Mouse (Mus musculus) hindbrain, embryonic 11.5 days (tissue): ENCODE measurements around the gene Agpat4. TPM values are rescaled to one million over a fixed set of nuclear protein-coding genes. Genes with fewer than 3 reads are reported as not detected.
A peak's percentile ranks its signal among the peaks of the same experiment; 100 is the strongest.

Experiments used
- ATAC-seq: fragments of 200-750 bp; cut with Nextera tagmentation; 2 replicates; pipeline ENCODE4 v1.8.0; 2017; ENCODE audit warnings: mild to moderate bottlenecking, moderate TSS enrichment, moderate library complexity; ENCODE audit not compliant: low FRiP score
- DNase-seq: peaks from one replicate; pipeline ENCODE4 v3.0.0-alpha.2; 2015; ENCODE audit warnings: low spot score
- H3K27ac ChIP-seq: fragments of 300-500 bp; sonication (generic); 2 replicates; pipeline ENCODE4 v1.5.1; 2014; ENCODE audit warnings: mild to moderate bottlenecking, low read depth, low read length
- H3K27me3 ChIP-seq: fragments of 300-500 bp; sonication (generic); 2 replicates; pipeline ENCODE4 v1.6.1; 2014; ENCODE audit warnings: mild to moderate bottlenecking, low read length, moderate library complexity, mixed read lengths; ENCODE audit not compliant: control insufficient read depth, insufficient read depth
- H3K36me3 ChIP-seq: fragments of 300-500 bp; sonication (generic); 2 replicates; pipeline ENCODE4 v1.6.1; 2014; ENCODE audit warnings: mild to moderate bottlenecking, low read length, moderate library complexity, mixed read lengths; ENCODE audit not compliant: control insufficient read depth, insufficient read depth
- H3K4me1 ChIP-seq: fragments of 300-500 bp; sonication (generic); replicated peaks from 2 replicates; pipeline ENCODE4 v1.6.1; 2014; ENCODE audit warnings: low read length, mixed read lengths; ENCODE audit not compliant: control insufficient read depth, insufficient read depth
- H3K4me2 ChIP-seq: fragments of 300-500 bp; sonication (generic); replicated peaks from 2 replicates; pipeline ENCODE4 v1.6.1; 2014; ENCODE audit warnings: mild to moderate bottlenecking, low read depth, low read length
- H3K4me3 ChIP-seq: fragments of 300-500 bp; sonication (generic); 2 replicates; pipeline ENCODE4 v1.5.1; 2014; ENCODE audit warnings: low read depth, low read length
- H3K9ac ChIP-seq: fragments of 300-500 bp; sonication (generic); 2 replicates; pipeline ENCODE4 v1.6.1; 2014; ENCODE audit warnings: low read depth, low read length
- H3K9me3 ChIP-seq: fragments of 300-500 bp; sonication (generic); 2 replicates; pipeline ENCODE4 v1.6.1; 2016; ENCODE audit warnings: low read length; ENCODE audit not compliant: control insufficient read depth
- WGBS: fragments of 180-500 bp; shearing (Covaris S2); extraction: QIAGEN DNeasy Blood & Tissue Kit; methylation state at CpG from one replicate; pipeline ENCODE4 v1.1.7; 2014; 5-methylcytosine and 5-hydroxymethylcytosine counted together
- polyA plus RNA-seq: library from polyadenylated mRNA; unstranded; fragments of >200 nt; fragmentation: Nextera tagmentation; extraction: Ambion mirVana; gene quantifications from 2 replicates; pipeline ENCODE4 v1.2.1, GENCODE M21; 2014

Agpat4 gene
- polyA plus RNA-seq, 1 experiment from 2014 or later: 28.5 TPM

DNA sequence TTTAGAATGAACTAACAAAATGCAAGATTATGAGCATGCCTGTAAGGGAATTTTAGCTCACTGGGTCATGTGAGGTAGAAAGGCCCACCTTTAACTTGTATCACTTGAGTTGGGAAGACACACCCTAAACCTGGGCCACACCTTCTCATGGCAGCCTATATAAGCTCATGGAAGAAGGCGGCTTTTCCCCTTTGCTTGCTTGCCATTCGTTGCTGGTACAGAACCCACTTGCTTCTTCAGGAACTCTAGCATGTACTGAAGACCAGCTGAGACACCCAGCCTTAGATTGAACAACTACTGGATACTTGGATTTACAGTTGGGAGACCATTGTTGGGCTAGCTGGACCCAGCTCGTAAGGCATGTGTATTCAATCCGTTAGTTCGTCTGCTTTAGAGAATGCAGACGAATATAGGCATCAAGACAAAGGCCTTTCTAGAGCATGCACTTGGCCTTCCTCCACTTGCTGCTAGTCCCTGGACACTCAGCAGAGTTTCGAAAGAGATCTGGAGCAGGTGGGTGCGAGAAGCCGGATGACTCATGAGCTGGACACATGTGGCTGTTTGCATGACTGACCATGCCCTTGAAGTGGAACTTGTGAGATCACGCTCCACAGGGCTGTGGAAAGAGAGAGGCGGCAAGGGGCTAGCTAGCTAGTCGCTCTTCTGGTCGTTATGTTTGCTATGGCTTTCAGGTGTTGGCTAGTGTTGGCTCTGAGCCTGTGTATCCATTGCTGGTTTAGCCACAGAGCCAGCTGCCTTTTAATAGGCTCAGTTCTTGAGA is 42.7 kb downstream of the Agpat4 start:
- no peak overlapping the region for H3K9ac ChIP-seq
- no peak overlapping the region for H3K4me3 ChIP-seq
- H3K9me3 ChIP-seq: no peaks in the 10 kb centered on the region
- H3K4me1 ChIP-seq: 0 out of 2 replicates have a peak, but pooled peaks cover 2% of the 10 kb centered on the region
- H3K4me2 ChIP-seq: no peak overlapping the region
- H3K27ac ChIP-seq: no peak overlapping the region
- H3K36me3 ChIP-seq: no peaks in the 10 kb centered on the region
- ATAC-seq (no peak), DNase-seq (no peak)
- WGBS: 97% methylated on average over 13 of the region's 13 CpGs
- no peaks in the 10 kb centered on the region for H3K27me3 ChIP-seq

DNA sequence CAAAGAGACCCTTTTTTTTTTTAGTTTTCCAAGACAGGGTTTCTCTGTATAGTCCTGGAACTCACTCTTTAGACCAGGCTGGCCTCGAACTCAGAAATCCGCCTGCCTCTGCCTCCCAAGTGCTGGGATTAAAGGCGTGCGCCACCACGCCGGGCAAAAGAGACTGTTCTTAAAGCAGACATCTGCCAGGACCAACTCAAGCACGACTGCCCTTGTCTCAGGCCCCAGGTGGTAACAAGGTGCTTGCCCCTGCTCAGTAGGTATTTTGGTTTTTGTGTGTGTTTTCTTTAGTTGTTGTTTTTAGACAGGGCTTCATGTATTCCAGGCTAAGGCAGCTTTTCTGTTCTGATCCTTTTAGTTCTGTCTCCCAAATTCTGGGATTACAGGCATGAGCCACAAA is 43.4 kb downstream of the Agpat4 start:
- WGBS: 92% methylated on average over 7 of the region's 7 CpGs
- ATAC-seq: no peak
- no peaks in the 10 kb centered on the region for H3K36me3 ChIP-seq

DNA sequence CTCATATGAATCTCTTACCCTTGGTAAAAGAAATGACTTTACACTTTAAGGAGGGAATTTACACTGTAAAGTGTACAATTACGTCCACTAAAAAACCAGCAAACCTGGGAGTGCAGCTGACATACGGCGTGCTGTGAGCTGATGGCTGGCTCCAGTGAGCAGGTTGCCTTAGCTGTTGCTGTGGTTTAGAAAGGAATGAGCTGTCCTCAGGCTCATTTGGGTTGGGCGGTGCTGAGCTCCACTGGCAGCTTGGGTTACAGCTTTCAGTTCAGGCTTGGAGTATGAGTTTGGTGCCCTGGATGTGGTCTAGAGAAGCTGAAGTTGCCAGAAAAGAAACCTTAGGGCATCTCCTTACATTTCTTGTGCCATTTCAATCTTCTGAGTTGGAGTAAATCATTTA is 44.3 kb downstream of the Agpat4 start:
- Histone ChIP-seq H3K36me3 (no peaks in the 10 kb centered on the region), H3K27ac (no peak overlapping the region; the same call in 1 of the 2 replicates), H3K4me2 (no peak overlapping the region), H3K27me3 (no peaks in the 10 kb centered on the region), H3K9ac (no peak overlapping the region), H3K9me3 (no peaks in the 10 kb centered on the region), H3K4me3 (no peak overlapping the region), H3K4me1 (0 out of 2 replicates have a peak, but pooled peaks cover 2% of the 10 kb centered on the region)
- ATAC-seq (no peak), DNase-seq (no peak)
- WGBS: 83% methylated on average over 4 of the region's 4 CpGs

More for the DNA sequence above, 43.4 kb downstream of the Agpat4 start:
- Histone ChIP-seq H3K4me1 (0 out of 2 replicates have a peak, but pooled peaks cover 2% of the 10 kb centered on the region), H3K27ac (no peak overlapping the region), H3K4me3 (no peak overlapping the region), H3K27me3 (no peaks in the 10 kb centered on the region), H3K9ac (no peak overlapping the region), H3K9me3 (no peaks in the 10 kb centered on the region), H3K4me2 (no peak overlapping the region)
- DNase-seq: no peak

DNA sequence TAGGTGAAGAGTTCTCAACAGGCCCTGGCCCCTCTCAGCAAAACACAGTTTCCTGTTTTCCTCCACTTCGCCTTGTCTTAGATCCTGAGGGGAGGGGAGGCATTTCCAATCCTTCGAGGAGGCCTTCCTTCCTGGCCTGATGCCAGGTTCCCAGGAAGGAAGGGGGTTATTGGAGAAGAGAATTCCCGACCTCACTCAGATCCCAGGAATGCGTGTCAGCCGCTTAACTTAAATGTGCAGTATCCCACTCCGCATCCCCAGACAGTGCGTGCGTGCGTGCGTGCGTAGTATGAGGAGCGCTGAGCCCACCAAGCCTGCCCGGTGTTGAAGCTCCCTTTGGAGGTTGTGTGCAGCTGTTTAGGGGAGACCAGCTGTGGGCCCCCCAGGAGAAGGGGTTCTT is 44.9 kb downstream of the Agpat4 start:
- Histone ChIP-seq H3K9ac (no peak overlapping the region), H3K27ac (no peak overlapping the region), H3K4me1 (0 out of 2 replicates have a peak, but pooled peaks cover 2% of the 10 kb centered on the region), H3K36me3 (no peaks in the 10 kb centered on the region), H3K9me3 (no peaks in the 10 kb centered on the region), H3K27me3 (no peaks in the 10 kb centered on the region), H3K4me2 (no peak overlapping the region), H3K4me3 (no peak overlapping the region)
- ATAC-seq: no peak
- DNase-seq: peak; percentile 24
- 75% methylated on average over 13 of the region's 13 CpGs for WGBS

DNA sequence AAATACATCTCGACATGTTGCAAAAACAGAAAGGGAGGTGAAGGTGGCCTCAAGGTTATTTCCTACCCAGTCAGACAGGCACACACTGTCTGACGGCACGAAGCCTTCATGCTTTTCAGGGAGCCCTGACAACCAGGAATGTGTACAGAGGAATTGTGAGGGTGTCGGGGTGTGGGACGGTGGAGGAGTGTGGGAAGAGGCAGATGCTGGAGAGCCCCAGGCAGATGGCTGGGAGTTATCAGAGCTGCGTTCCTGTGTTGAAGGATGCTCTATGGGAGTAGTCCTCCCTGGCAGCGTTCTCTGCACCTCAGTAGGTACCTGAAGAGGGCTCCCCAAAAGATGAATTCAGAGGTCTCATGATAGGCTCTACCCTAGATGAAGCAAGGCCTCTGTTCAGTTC is 45.4 kb downstream of the Agpat4 start:
- H3K27ac ChIP-seq: no peak overlapping the region
- ATAC-seq: no peak
- no peak overlapping the region for H3K4me2 ChIP-seq
- H3K9ac ChIP-seq: no peak overlapping the region
- WGBS: 74% methylated on average over 7 of the region's 7 CpGs
- DNase-seq: no peak
- no peaks in the 10 kb centered on the region for H3K9me3 ChIP-seq
- no peak overlapping the region for H3K4me3 ChIP-seq
- H3K4me1 ChIP-seq: 0 out of 2 replicates have a peak, but pooled peaks cover 2% of the 10 kb centered on the region
- H3K36me3 ChIP-seq: no peaks in the 10 kb centered on the region
- no peaks in the 10 kb centered on the region for H3K27me3 ChIP-seq

DNA sequence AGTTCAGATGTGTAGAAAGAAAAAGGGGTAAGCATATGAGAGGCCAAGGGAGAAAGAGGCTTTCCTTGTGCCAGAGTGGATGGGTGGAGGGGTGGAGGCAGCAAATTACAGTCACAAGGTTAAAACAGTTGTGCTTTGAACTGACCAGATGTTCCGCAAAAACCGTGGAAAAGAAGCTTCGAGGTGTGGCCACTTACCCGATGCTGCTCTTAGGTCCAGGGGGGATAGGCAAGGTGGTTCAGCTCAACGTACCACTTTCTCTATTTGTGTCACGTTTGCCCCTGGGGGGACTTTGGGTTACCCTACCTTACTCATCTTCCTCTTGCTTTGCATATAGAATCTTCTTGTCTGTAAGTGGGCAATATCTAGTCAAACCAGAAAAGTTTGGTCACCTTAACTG is 46.0 kb downstream of the Agpat4 start:
- ATAC-seq: no peak

DNA sequence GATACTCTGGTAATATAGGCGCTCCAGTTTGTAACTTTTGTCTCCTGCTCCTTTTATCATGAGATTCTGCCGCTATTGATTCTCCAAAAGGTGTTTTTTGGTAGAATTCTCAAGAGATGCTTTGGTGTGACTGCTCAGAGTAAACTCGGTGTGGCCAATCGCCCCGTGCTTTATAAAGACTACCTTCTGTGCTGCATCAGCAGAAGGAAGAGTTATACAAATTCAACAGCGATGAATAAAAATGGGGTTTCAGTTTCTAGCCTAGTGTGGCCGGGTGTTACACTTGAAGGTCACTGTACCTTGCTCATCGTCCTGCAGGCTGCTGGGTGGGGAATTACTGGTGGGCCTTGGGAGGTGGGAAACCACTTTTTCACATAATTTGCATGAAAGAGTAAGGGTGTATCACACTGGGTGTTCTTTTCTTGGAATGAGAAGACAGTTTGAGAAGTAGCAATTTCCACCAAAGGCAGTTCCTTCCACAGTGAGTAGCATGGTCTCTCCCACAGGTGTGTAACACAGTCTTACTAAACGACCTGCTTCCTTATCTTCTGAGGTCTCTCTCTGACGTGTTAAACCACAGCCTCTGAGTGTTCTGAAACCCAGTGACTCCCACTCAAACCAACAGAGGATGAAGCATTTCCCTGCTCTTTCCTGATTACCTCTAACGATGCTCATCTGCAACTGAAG is 46.6 kb downstream of the Agpat4 start:
- Histone ChIP-seq H3K36me3 (no peaks in the 10 kb centered on the region), H3K9me3 (no peaks in the 10 kb centered on the region), H3K27me3 (no peaks in the 10 kb centered on the region), H3K9ac (no peak overlapping the region), H3K4me2 (no peak overlapping the region), H3K27ac (no peak overlapping the region), H3K4me1 (0 out of 2 replicates have a peak, but pooled peaks cover 2% of the 10 kb centered on the region), H3K4me3 (no peak overlapping the region)
- no peak for ATAC-seq
- 93% methylated on average over 11 of the region's 11 CpGs for WGBS
- no peak for DNase-seq

More for the DNA sequence above, 46.0 kb downstream of the Agpat4 start:
- whole genome bisulfite sequencing: 90% methylated on average over 6 of the region's 6 CpGs
- H3K9ac ChIP-seq: no peak overlapping the region
- H3K27ac ChIP-seq: no peak overlapping the region
- H3K9me3 ChIP-seq: no peaks in the 10 kb centered on the region
- H3K27me3 ChIP-seq: no peaks in the 10 kb centered on the region
- 0 out of 2 replicates have a peak, but pooled peaks cover 2% of the 10 kb centered on the region for H3K4me1 ChIP-seq
- H3K36me3 ChIP-seq: no peaks in the 10 kb centered on the region
- no peak for DNase-seq
- H3K4me2 ChIP-seq: no peak overlapping the region
- no peak overlapping the region for H3K4me3 ChIP-seq

DNA sequence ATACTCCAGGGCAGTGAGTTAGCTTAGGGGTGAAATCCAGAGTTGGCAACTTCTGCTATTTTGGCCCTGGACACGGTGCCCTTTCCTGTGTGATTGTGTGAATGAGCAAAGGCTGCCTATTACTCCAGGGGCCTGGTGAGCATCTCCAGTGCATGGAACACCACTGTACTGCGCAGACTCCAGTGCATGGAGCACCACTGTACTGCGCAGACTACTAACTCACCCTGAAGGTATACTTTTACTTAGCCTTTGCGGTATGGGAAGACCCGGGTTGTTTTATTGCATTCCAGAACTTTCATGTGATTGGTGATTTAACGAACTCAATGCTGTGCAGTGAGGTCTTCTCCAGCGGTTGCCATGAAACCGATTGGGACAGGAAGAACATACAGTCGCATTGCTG is 47.2 kb downstream of the Agpat4 start:
- ATAC-seq (no peak), DNase-seq (no peak)
- H3K9ac ChIP-seq: no peak overlapping the region
- H3K36me3 ChIP-seq: no peaks in the 10 kb centered on the region
- H3K9me3 ChIP-seq: no peaks in the 10 kb centered on the region
- no peak overlapping the region for H3K4me2 ChIP-seq
- H3K27me3 ChIP-seq: no peaks in the 10 kb centered on the region
- H3K4me3 ChIP-seq: no peak overlapping the region
- H3K4me1 ChIP-seq: 0 out of 2 replicates have a peak, but pooled peaks cover 2% of the 10 kb centered on the region
- 92% methylated on average over 9 of the region's 9 CpGs for WGBS
- no peak overlapping the region for H3K27ac ChIP-seq
